Mouse (Mus musculus): ENCODE measurements at regions not wholly inside any gene's neighbourhood (a gene's known extent, or its start where the extent isn't known, plus 50 kb on each side); places are given as distances from the start of the nearest gene placed in this dataset.

DNA sequence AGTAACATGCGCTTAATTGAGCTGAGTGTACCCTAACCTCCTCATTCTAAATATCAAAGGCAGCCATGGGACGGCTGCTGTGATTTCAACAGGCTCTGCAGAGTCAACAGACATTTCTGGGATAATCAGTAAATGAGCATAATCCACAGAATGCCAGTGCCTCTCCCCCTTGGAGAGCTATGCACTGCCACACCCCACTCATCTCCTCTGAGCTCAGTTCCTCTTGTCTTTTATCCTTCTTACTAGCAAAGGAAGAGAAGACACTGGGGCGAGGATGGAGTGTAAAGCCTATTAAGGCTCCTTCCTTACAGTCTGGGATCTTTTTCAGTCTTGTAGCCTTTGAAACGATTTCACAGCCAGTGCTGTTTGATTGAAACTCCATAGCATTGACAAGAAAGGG lies 90.9 kb downstream of the Kctd12 start:
- 56% methylated on average over 4 of the region's 4 CpGs for WGBS
- ATAC-seq (ENCODE audit: low FRiP score, low TSS enrichment) = no peak
- H3K4me3 ChIP-seq (ENCODE audit: low read depth, low read length) = no peak overlapping the region

DNA sequence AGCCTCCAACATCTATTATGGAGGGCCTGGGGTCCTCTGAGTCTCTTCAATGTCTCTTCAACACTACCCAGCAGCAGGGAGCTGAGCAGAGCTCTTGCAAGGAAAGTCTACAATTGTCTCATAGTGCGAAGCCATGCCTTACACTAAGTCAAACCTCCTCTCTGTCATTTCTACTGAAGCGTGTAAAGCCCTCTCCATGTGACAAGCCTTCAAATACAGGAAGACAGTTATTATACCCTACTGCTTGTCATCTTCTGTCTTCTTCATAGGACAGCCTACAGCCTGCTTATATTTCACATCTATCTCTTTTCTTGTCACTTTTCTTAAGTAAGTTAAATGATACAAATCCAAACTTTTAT lies 97.2 kb downstream of the Kctd12 start:
- WGBS = 71% methylated on average over 2 of the region's 2 CpGs
- Histone ChIP-seq H3K4me2 (replicated peaks; ENCODE audit: low read depth) (no peak overlapping the region), H3K27me3 (ENCODE audit: control insufficient read depth, insufficient read depth, low read length) (no peaks in the 10 kb centered on the region), H3K36me3 (ENCODE audit: control insufficient read depth, insufficient read depth, low read length) (no peaks in the 10 kb centered on the region), H3K9ac (ENCODE audit: low read length) (no peak overlapping the region), H3K4me1 (replicated peaks; ENCODE audit: control insufficient read depth, insufficient read depth) (no peaks in the 10 kb centered on the region), H3K4me3 (ENCODE audit: low read depth, low read length) (no peak overlapping the region), H3K9me3 (ENCODE audit: control insufficient read depth, low read length) (no peaks in the 10 kb centered on the region), H3K27ac (replicated peaks) (no peak overlapping the region)
- ATAC-seq (ENCODE audit: low FRiP score, low TSS enrichment) (no peak), DNase-seq (ENCODE audit: low spot score) (no peak)
- TF ChIP-seq CTCF (IDR thresholded peaks at IDR 0.05; ENCODE audit: low read depth) = no peak
- TF ChIP-seq EP300 (optimal IDR thresholded peaks at IDR 0.05) = no peak

More for the DNA sequence above, 90.9 kb downstream of the Kctd12 start:
- DNase-seq (ENCODE audit: low spot score) = no peak
- no peak overlapping the region for H3K4me2 ChIP-seq (replicated peaks; ENCODE audit: low read depth)
- no peaks in the 10 kb centered on the region for H3K9me3 ChIP-seq (ENCODE audit: control insufficient read depth, low read length)
- H3K36me3 ChIP-seq (ENCODE audit: control insufficient read depth, insufficient read depth, low read length) = no peaks in the 10 kb centered on the region
- H3K9ac ChIP-seq (ENCODE audit: low read length) = no peak overlapping the region
- TF ChIP-seq CTCF (IDR thresholded peaks at IDR 0.05; ENCODE audit: low read depth) (no peak), EP300 (optimal IDR thresholded peaks at IDR 0.05) (no peak)
- no peak overlapping the region for H3K27ac ChIP-seq (replicated peaks)
- no peaks in the 10 kb centered on the region for H3K27me3 ChIP-seq (ENCODE audit: control insufficient read depth, insufficient read depth, low read length)
- H3K4me1 ChIP-seq (replicated peaks; ENCODE audit: control insufficient read depth, insufficient read depth) = no peaks in the 10 kb centered on the region

DNA sequence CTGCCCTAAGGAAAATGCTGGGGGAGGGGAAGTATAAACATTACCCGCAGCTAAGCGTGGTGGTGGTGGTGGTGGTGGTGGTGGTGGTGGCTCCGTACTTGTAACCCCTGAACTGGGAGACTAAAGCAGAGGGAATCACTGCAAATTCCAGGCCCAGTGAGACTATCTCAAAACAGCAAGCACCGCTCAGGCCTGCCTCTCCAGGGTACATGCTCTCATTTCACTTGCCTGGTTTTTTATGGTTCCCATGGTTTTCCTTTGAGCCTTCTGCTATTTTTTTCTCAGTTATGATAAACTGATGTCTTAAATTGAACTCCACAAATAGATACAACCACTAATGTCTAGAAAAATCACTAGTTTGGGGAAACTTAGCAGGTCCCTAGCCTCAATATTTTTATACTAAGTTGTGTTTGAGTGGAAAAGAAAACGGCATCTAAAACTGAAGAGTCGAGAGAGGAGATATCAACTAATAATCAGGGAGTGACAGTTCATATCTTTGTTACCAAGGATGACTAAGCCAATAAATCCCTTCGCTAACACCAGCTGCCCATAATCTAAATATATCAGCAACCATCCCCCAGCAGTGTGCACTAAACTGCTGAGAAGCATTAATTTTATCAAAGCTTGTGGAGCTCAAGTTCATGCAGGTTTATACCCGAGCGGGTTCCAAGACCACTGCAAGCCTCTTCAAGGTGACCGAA lies 97.7 kb downstream of the Kctd12 start:
- Histone ChIP-seq H3K27me3 (ENCODE audit: control insufficient read depth, insufficient read depth, low read length) (no peaks in the 10 kb centered on the region), H3K4me2 (replicated peaks; ENCODE audit: low read depth) (no peak overlapping the region), H3K27ac (replicated peaks) (no peak overlapping the region), H3K4me3 (ENCODE audit: low read depth, low read length) (no peak overlapping the region), H3K9me3 (ENCODE audit: control insufficient read depth, low read length) (no peaks in the 10 kb centered on the region), H3K36me3 (ENCODE audit: control insufficient read depth, insufficient read depth, low read length) (no peaks in the 10 kb centered on the region), H3K4me1 (replicated peaks; ENCODE audit: control insufficient read depth, insufficient read depth) (no peaks in the 10 kb centered on the region), H3K9ac (ENCODE audit: low read length) (no peak overlapping the region)
- WGBS = 66% methylated on average over 10 of the region's 10 CpGs
- no peak for DNase-seq (ENCODE audit: low spot score)
- TF ChIP-seq CTCF (IDR thresholded peaks at IDR 0.05; ENCODE audit: low read depth) (no peak), EP300 (optimal IDR thresholded peaks at IDR 0.05) (no peak)
- ATAC-seq (ENCODE audit: low FRiP score, low TSS enrichment) = no peak

DNA sequence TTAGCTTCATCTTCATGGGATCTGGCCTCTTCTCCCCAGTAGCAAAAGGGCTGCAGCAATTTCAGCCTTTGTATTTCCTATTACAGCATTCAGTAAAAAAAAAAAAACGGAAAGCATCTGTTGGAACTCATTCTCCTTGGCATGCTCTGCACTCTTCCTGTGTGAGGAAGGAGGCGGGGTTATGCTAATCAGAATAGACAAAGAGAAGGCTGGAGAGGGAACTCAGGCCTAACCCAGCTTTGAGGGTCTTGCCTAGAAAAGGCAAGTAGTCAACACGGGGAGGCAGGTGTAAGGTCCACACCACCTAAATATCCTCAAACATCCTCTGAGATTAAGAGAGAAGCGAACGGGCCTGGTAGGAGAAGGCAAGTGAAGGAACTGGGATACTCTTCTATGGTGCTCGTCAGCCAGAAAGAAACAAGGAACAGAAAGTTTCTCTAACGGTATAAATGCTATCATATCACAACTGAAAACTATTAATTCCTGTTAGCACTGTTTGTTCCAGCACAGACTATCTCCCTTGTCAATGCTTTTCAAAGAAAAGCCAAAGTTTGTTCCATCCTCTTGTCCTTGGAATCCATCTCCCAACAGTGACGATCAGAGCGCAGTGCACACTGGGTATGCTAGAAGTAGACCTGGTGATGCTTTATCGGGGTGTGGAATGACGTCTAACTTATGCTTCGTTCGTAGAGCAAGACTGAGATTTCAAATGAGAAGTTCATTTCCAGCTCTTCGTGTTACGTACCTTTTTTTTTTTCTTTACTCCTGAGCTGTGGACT lies 98.9 kb downstream of the Kctd12 start:
- Histone ChIP-seq H3K9ac (ENCODE audit: low read length) (no peak overlapping the region), H3K4me1 (replicated peaks; ENCODE audit: control insufficient read depth, insufficient read depth) (no peaks in the 10 kb centered on the region), H3K36me3 (ENCODE audit: control insufficient read depth, insufficient read depth, low read length) (no peaks in the 10 kb centered on the region), H3K4me3 (ENCODE audit: low read depth, low read length) (no peak overlapping the region), H3K27me3 (ENCODE audit: control insufficient read depth, insufficient read depth, low read length) (no peaks in the 10 kb centered on the region), H3K27ac (replicated peaks) (no peak overlapping the region), H3K9me3 (ENCODE audit: control insufficient read depth, low read length) (no peaks in the 10 kb centered on the region), H3K4me2 (replicated peaks; ENCODE audit: low read depth) (no peak overlapping the region)
- 77% methylated on average over 15 of the region's 15 CpGs for WGBS
- ATAC-seq (ENCODE audit: low FRiP score, low TSS enrichment) (no peak), DNase-seq (ENCODE audit: low spot score) (no peak)
- no peak for TF ChIP-seq EP300 (optimal IDR thresholded peaks at IDR 0.05)
- TF ChIP-seq CTCF (IDR thresholded peaks at IDR 0.05; ENCODE audit: low read depth) = no peak

DNA sequence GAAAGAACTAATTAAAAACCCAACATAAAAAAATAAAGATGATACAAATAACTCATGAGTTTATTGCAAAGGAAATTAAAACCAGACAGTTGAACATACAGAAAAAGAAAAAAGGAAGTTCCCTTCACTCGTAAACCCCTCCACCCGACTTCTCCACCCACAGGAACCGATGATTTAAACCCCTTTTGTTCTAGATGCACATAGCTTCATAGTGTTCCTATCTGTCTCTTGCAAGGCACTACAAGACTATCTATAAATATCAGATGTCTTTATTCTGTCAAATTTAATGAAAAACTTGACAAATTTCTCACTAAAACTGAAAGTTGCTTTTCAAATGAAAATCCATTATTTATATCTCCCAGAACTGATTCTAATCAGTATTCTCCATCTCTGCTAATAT lies 100.2 kb downstream of the Kctd12 start:
- WGBS = 92% methylated on average over 3 of the region's 3 CpGs
- TF ChIP-seq EP300 (optimal IDR thresholded peaks at IDR 0.05) = no peak
- TF ChIP-seq CTCF (IDR thresholded peaks at IDR 0.05; ENCODE audit: low read depth) = no peak
- no peak overlapping the region for H3K27ac ChIP-seq (replicated peaks)
- DNase-seq (ENCODE audit: low spot score) (no peak), ATAC-seq (ENCODE audit: low FRiP score, low TSS enrichment) (no peak)
- no peaks in the 10 kb centered on the region for H3K9me3 ChIP-seq (ENCODE audit: control insufficient read depth, low read length)
- no peaks in the 10 kb centered on the region for H3K27me3 ChIP-seq (ENCODE audit: control insufficient read depth, insufficient read depth, low read length)
- no peaks in the 10 kb centered on the region for H3K4me1 ChIP-seq (replicated peaks; ENCODE audit: control insufficient read depth, insufficient read depth)
- H3K9ac ChIP-seq (ENCODE audit: low read length) = no peak overlapping the region
- H3K36me3 ChIP-seq (ENCODE audit: control insufficient read depth, insufficient read depth, low read length) = no peaks in the 10 kb centered on the region
- no peak overlapping the region for H3K4me3 ChIP-seq (ENCODE audit: low read depth, low read length)
- H3K4me2 ChIP-seq (replicated peaks; ENCODE audit: low read depth) = no peak overlapping the region

DNA sequence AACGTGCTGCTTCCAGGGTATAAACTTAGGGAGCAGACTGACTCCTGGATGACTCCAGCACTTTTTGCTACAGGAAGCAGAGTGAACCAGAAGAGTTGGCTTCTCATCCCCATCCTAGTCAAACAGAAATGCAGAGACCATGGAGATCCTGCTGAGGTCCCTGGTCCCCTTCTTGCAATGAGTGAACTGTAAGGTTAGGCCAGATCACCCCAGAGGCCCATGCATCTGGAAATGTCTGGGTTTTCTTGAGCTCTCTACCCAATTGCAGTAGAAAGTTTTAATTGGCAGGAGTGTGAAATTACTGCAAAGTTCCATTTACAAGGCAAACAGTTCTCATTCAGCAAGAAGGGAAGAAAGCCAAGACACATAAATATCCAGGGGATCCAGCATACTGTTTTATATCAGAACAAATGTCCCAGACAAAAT lies 101.8 kb downstream of the Kctd12 start:
- no peak for TF ChIP-seq CTCF (IDR thresholded peaks at IDR 0.05; ENCODE audit: low read depth)
- TF ChIP-seq EP300 (optimal IDR thresholded peaks at IDR 0.05) = no peak
- DNase-seq (ENCODE audit: low spot score) = no peak
- no peak overlapping the region for H3K4me2 ChIP-seq (replicated peaks; ENCODE audit: low read depth)
- no peak overlapping the region for H3K9ac ChIP-seq (ENCODE audit: low read length)
- no peaks in the 10 kb centered on the region for H3K4me1 ChIP-seq (replicated peaks; ENCODE audit: control insufficient read depth, insufficient read depth)
- no peak overlapping the region for H3K4me3 ChIP-seq (ENCODE audit: low read depth, low read length)
- no peaks in the 10 kb centered on the region for H3K9me3 ChIP-seq (ENCODE audit: control insufficient read depth, low read length)
- no peaks in the 10 kb centered on the region for H3K27me3 ChIP-seq (ENCODE audit: control insufficient read depth, insufficient read depth, low read length)
- H3K27ac ChIP-seq (replicated peaks) = no peak overlapping the region
- 39% methylated on average over 1 of the region's 1 CpGs for WGBS
- ATAC-seq (ENCODE audit: low FRiP score, low TSS enrichment) = no peak
- H3K36me3 ChIP-seq (ENCODE audit: control insufficient read depth, insufficient read depth, low read length) = no peaks in the 10 kb centered on the region

Data from stomach, postnatal 0 days (tissue).